Mouse (Mus musculus) megakaryocyte-erythroid progenitor cell, adult 5 weeks (primary cell): ENCODE data around the gene Spaca3. TPM values are rescaled to one million over a fixed set of nuclear protein-coding genes. Genes with fewer than 3 reads are reported as not detected.

Experiments used
- polyA plus RNA-seq: library from polyadenylated mRNA; stranded (reverse); fragments of >175 nt; gene quantifications from 2 replicates; pipeline ENCODE4 v1.2.3, GENCODE M21; 2012

The Spaca3 gene
- not detected in 2 replicates for polyA plus RNA-seq

GRCm38 (mm10) chr11:80858065-80858464, at the start of gene Spaca3:
Gene Spaca3, plus strand, starts transcription at chr11:80858365.

DNA sequence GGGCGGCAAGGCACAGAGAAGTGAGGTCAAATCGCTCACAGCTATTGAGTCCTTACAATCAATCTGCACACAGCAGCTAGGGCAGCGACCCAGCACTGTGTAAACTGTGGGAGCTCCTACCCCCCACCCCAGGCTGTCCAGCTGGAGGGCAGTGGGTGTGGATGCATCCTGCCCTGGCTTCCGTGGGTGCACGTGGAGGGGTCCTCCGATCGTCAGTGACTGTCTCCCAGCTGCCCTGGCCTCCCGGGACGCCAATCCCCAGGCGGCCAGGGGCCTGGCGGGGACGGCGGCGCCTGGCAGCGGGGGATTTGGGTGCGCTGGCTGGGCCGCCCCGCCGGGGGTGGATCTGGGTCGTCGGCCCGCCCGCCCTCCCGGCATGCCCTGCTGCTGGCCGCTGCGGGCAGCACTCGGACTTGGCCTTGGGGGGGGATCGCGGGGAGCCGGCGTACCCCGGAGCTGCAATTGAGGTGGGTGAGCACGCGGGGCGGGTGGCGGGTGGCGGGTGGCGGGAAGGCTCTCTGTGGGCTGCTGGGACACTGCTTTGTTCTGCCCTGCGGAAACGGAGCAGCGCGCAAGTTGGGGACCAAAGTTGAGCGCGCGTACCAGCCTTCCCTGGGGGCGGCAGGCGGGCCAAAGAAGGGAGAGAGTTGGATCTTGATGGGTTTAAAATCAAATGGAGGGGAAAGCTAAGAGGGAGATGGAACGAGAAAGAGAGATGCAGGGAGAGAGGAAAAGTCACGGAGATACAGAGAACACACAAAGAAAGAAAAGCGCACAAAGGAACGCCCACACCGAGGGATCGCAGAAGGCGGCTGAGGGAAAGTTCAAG, 48.0 kb upstream of the Spaca3 start, which contains the start of gene Tmem98:
Gene Tmem98, plus strand, starts transcription at position 183 of the 829 bp plus-strand sequence.

Other genes with a start within 250 kb of the Spaca3 start
- 13.4 and 14.0 TPM in 2 replicates for gene Myo1d, start 78.3 kb upstream of the Spaca3 start, polyA plus RNA-seq
- 1.2 and 2.5 TPM in 2 replicates for gene Tmem98, start 48.2 kb upstream of the Spaca3 start, polyA plus RNA-seq